Mouse (Mus musculus) heart, postnatal 0 days (tissue): ENCODE results near the gene Cdh8.

Experiments used
- CTCF ChIP-seq: IDR thresholded peaks from 2 replicates; pipeline ENCODE4 v1.5.1; 2016; ENCODE audit warnings: antibody characterized with exemption, control low read depth, low read depth
- EP300 ChIP-seq: IDR thresholded peaks from 2 replicates; pipeline ENCODE4 v1.6.1; 2016; ENCODE audit warnings: antibody characterized with exemption, low read depth

GRCm38 (mm10) chr8:99267133-99267532 lies 149.1 kb downstream of the Cdh8 start:
- TF ChIP-seq CTCF, result no peak
- no peak for TF ChIP-seq EP300
